Mouse (Mus musculus) ES-Bruce4 (cell line): Measurements from ENCODE around the gene Aff2.

Source experiments
- CTCF ChIP-seq: IDR thresholded peaks from one replicate; pipeline ENCODE4 v1.8.1; 2011; ENCODE audit warnings: low read depth, low read length
- EP300 ChIP-seq: IDR thresholded peaks from 2 replicates; pipeline ENCODE4 v1.6.1; 2011; ENCODE audit warnings: low read depth, low read length; ENCODE audit not compliant: insufficient read depth
- POLR2A ChIP-seq: IDR thresholded peaks from one replicate; pipeline ENCODE4 v1.8.1; 2011; ENCODE audit warnings: low read length; ENCODE audit not compliant: insufficient read depth

- TF ChIP-seq POLR2A (no peak), CTCF (no peak), EP300 (no peak)
Observed at GRCm38 (mm10) chrX:69359885-69360237, 233 bp upstream of the Aff2 start.
